Mouse (Mus musculus) layer of hippocampus, adult 11-12 months (tissue): Measurements from ENCODE around the gene Fam151a.
A peak's percentile ranks its signal among the peaks of the same experiment; 100 is the strongest.
"Not testable (repeated sequence)": the region's sequence is repeated elsewhere in the genome, so short reads cannot be mapped to it uniquely, and the experiment has no call there.

Source experiments
- DNase-seq: peaks from one replicate; pipeline ENCODE4 v3.0.0; 2022; ENCODE audit warnings: low spot score

The Fam151a gene

DNA sequence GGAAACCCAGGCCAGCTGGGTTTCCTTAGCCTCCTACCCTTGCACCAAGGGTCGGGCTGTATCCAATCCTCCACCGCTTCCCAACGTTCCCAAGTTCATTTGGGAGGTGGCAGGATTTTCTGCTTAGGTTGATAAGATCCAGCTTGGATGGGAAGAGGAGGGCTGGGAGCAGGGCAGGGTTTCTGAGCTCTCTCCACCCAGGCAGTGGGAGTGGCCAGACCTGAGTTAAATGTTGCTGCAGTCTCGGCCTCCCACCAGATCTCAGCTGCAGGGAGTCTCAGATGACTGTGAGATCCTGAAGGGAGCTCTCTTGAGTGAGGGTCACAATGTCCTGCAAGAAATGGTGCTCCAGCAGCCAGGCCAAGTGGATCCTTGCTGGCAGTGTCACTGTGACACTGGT lies at the start of gene Fam151a:
Gene Fam151a, plus strand, starts transcription at position 254 of the 400 bp plus-strand sequence.
- DNase-seq: no peak

DNA sequence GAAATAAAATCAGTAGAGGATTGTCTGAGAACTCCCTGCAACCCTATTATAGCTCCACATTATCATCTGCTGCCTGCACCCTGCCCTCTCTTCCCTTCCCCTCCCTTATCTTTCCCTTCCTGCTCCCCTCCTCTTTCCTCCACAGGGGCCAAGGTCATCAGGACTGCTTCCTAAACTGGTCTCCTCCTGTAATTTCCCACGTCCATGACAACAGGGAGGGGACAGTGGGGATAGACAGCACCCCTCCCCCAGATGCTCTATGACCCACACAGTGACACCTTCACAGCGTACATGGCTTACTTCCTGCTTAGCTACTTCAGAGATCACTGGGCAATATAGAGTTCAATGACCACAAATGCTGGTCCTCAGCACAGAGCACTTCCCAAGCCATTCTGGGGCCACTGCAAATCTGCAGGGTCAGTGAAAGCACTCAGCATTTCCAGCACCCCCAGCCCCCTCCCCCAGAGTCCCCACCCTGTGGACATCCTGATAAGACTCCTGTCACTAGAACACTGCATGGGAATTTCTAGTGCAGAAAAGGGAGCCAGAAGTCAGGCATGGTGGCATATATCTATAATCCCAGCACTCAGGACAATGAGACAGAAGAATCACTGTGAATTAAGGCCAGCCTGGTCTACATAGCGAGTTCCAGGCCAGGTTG lies 44.9 kb upstream of the Fam151a start:
- DNase-seq: no peak

DNA sequence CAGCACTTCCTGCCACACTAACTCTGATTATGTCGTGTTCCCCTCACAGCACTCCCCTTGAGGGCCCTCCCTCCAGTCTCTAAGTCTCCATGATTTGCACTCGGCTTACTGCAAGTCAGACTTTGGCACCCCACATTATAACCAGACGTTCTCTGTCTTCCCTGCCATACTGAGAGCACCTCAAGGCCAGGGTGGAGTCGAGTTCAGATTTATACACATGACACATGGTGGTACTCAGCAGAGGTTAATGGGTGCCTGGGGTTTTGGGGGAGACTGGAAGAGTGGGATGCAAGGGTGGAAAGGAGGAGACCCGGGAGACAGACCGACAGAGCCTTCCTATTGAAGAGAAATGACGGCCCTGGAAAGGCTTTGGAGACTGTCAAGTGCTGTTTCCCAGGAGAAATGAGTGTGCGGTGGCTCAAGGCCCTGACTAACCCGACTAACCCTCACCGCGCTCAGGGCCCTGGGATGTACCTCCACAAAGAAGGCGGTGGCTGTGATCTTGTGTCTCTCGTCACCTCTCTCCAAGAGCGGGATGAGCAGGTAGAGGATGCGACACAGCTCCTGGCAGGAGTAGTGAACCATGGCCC lies 39.8 kb upstream of the Fam151a start:
- DNase-seq: no peak

DNA sequence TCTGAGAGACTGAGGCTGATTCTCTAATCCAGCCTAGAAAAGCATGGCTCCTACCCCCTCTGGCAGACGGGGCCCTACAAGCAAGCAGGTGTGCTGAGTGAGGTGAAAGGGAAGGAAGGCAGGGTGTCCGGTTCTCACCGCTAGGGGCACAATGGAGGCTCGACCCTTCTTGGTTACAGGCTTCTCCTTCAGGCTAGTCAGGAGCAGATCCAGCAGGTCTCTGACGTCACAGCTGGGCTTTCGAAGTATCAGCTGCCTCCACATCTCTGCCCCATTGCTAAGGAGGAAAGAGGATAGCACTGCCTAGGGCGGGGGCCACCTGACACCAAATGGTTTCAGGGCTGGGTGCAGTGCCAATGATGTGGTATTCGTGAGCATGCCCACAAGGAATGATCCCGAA lies 33.7 kb upstream of the Fam151a start:
- DNase-seq: peak; percentile 42

DNA sequence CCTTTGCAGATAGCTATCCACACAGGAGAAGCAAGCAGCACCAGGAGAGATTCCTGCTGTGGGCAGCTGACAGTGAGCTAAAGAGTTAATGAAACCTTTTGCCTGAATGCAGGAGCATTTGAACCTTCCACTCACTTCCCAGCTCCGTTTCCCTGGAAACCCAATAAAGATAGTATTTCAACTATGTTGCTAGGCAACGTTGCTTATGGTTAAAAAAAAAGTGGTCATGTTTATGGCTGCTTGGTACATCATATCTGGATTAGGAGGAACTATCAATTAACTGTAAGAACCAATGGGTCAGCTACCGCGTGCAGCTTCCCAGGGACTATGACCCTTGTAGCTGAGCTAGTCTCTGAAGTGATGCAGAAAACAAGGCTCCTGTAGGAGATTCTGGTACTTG lies 32.9 kb upstream of the Fam151a start:
- no peak for DNase-seq

DNA sequence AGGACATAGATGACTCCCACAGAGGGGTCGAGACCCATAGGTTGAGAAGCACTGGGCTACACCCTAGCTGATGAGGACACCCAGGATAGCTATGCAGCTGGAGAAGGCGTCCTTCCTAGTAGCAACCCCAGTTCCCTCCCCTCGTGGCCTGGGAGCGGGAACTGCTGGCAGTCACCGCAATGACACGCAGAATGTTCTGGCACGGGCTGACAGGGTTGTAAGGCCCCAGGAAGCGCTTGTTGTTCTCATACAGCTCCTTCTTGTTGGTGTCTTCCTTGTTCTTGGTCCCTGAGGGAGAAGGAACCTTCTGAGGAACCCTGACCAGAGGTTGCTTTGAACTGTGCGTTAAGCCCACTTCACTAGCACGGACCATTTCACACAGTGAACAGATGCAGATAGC lies 29.7 kb upstream of the Fam151a start:
- no peak for DNase-seq

DNA sequence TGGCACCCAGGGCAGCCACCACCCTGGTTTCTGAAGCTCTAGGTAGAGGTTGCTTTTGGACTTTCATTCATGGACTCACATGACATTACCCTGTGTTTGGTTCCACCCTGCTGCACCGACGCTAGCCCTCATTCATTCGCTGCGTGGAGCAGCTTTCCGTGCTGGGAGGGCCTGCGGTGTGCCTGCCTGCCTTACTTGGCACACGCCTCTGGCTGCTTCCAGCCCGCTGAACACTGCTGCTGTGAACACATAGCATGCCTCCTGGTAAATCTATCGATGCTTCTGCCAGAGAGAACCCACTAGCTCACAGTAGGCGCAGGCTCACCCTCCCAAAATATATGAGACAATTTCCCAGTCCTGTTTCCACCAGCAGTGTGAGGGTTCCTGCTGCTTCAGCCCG lies 29.3 kb upstream of the Fam151a start:
- peak; percentile 53 for DNase-seq

DNA sequence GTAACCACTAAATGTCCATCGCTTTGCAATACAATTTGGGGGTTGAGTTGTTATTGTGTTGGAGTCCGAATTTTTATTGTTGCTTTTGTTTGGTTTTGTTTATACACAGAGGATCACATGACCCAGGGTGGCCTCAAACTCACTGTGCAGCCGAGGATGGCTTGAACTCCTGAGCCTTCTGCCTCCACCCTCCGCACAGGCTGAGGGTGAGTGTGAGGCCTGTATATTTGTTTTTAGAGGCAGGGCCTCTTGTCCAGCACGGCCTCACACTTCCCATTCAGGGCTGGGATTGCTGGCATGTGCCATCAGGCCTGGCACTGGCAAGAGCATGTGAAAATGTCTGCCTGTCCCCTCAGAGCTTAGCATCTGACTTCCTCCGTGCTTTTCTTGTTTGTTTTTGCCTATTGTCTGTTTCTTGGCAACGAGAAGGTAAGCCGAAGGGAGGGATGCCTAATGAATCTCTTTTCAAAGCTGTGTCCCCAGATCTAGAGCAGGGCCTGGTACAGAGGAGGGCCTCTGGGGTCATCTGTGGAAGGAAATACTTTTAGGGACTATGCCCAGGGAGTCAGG lies 28.5 kb upstream of the Fam151a start:
- no peak for DNase-seq

DNA sequence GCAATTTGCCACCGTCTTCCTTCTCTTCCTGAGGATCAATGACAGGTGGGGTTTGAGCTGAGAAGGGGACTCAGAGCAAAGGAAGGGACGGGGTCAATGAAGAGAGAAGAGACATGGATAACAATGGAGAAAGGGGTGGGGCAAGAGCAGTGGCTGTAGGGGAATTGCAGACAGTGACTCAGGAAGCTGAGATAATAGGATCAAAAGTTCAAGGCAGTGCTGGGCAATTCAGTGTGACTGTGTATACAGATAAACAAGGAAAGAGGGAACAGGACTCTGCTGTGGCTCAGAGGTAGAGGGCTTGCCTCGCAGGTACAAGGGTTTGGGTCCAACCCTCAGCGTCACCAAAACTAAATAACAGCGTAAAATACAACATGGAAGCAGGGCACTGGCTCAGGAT lies 25.7 kb upstream of the Fam151a start:
- DNase-seq: no peak

DNA sequence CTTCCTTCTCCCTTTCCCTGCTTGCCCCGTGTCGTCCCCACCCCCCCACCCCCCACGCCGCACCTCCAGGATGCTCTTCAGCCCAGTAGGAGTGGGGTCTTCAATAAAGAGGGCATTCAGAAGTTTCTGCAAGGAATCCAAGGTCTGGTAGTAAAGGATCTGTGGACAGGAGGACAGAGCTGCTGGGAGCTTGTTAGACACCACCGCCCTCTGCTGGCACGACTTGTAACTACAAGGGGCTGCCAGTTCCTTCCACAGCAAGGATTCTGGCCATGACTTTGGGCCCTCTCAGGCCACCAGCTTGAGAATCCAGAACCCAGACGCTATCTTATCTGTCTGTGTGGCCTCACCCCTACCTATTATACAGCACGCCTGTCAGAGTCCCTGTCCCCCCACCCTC lies 25.3 kb upstream of the Fam151a start:
- DNase-seq: peak; percentile 85

DNA sequence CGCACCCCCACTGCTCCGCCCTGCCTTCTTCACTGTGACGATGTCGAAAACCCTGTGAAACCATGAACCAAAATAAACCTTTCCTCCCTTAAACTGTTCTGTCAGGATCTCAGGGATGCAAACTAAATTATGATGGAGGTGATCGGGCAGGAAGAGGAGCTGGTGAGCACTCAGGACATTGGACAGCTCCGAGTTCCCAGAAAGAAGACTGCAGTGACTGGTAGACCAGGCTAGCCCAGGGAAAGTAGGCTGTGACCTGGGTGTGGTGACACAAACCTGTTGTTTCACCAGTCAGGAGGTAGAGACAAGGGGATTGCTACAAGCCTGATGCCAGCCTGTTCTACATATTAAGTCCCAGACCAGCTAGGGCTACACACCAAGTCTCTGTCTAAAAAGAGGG lies 20.1 kb upstream of the Fam151a start:
- no peak for DNase-seq

DNA sequence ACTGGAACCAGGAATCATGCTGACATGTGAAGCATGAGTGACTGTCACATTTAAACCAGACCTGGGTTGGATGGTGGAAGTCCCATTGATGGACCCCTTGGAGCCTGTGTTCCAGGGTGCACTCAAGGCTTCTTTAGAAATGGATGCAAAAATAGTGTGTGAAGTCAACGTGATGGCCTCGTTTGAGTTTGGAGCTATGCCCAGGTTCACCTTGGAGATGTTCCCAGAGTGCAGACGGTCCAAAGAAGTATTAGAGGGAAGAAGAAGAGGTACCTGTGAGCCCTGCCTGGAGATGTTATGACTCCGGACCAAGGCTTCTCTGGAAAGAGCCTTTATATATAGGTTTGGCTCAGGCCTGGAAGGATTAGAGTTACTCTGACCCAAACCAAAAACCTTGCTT lies 13.1 kb upstream of the Fam151a start:
- DNase-seq: no peak

DNA sequence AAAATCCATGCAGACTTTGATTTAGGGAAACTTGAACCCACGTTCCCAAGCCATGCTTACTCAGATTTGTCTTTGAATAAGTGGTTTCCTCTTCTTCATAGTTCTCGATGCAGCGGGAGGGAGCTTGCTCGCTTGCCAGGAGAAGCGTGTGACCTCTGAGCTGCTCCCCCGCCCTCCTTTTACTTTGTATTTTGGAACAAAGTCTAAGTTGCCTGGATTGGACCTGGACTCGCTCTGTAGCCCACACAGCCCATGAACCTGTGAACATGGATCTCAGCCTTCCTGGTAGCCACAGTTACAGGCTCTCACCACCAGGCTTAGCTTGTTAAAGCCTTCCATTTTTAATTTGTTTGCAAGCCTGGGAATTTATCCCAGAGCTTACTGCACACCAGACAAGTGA lies 2.9 kb upstream of the Fam151a start, which contains the start of gene Mroh7:
Gene Mroh7, minus strand, starts transcription at position 112 of the 400 bp plus-strand sequence.
- no peak for DNase-seq

DNA sequence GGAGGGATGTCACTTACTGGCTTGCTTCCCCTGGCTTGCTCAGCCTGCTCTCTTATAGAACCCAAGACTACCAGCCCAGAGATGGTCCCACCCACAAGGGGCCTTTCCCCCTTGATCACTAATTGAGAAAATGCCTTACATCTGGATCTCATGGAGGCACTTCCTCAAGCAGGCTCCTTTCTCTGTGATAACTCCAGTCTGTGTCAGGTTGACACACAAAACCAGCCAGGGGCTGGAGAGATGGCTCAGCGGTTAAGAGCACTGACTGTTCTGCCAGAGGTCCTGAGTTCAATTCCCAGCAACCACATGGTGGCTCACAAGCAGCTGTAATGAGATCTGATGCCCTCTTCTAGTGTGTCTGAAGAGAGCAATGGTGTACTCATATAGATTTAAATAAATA lies 3.2 kb downstream of the Fam151a start:
- not testable (repeated sequence) for DNase-seq

DNA sequence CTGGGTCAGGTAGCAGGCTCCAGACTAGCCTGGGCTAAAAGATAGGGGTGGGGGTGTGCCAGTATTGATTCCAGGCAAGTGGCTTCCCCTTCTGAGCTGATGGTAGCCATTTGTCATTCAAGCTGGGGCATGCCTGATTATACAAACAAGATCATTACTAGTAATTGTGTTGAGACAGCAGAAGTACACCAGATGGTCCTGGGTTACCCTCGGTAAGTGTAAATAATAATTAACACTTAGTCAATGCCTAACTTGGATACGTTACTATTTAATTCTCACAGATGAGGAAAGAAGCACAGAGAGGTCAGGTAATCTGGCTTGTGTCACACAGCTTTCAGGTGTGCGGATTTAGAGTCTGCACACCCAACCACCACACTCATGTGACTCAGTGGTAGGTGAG lies 4.2 kb downstream of the Fam151a start:
- no peak for DNase-seq

DNA sequence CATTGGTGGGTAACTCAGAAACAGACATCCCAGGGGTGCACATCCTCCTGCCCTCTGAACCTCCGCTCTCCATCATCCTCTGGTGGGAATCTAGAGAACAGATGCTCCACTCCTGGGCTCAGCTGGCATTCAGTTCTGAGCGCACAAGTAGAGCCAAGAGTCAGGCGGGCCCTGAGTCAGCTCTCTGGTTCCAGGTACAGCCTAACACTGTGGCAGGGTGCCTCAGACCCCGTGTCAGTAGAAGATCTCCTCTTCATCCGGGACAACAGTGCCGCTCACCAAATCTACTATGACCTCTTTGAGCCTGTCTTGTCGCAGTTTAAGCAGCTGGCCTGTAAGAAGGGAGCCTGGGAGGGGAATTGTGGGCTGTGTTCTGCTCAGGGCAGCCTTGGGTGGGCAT lies 12.2 kb downstream of the Fam151a start:
- DNase-seq: peak; percentile 27

DNA sequence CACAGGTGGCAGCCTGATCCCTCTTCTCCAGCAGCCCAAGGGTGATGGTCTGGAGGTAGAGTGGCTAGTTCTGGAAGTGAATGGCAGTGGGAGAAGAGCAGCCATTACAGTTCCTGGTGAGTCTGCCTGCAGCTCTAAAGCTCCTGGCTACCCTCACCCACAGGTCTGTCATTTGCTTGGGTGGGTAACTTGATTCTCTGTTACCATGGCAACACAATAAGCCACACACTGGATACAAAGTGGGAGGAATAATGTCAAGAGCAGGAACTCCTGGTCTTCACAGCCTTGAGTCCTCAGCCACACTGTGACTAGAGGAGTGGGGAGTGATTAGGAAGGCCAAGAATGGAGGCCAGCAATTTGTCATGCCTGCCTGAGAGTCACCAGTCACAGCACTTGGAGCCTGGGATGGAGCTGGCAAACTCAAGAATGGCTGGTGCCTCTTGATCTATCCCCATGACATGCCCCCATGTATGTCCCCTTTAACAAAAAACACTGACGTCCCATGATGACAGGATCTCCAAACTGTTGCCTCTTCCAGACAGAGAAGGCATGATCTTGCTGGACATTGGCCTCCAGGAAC lies 13.4 kb downstream of the Fam151a start:
- DNase-seq: no peak

DNA sequence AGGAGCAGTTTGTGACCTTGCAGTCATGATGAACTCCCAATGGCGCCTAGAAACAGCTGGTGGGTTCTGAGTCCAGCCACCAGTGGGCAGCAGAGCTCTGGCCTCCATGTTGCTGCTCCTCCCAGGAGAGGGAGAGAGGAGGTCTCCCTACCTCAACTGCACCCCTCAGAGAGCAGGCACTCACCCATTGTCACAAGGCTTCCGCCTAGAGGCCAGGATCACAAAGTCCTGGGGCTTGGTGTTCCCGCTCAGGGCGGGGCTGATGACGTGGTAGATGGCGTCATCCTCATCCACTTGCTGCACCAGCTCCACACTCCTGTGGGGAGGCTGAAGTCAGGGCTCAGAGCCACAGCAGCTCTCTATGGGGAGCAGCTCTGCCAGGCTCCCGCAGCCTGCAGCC lies 16.0 kb downstream of the Fam151a start:
- DNase-seq: peak; percentile 87

DNA sequence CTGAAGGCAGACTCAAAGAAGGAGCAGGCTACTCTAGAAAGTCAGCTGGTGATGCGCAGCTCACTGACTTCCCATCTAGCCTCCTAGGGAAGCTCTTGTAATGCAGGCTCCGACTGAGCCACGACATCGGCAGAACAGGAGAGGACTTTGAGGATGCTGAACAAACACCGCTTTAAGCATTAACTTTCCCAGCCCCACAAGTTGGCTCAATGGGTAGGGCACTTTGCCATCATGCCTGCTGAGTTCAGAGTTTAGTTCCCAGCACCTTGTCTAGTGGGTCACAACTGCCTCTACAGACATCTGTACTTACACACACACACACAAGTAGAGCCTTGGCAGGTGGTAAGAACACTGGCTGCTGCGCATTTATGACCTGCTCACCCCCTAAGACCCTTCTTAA lies 18.0 kb downstream of the Fam151a start:
- no peak for DNase-seq

DNA sequence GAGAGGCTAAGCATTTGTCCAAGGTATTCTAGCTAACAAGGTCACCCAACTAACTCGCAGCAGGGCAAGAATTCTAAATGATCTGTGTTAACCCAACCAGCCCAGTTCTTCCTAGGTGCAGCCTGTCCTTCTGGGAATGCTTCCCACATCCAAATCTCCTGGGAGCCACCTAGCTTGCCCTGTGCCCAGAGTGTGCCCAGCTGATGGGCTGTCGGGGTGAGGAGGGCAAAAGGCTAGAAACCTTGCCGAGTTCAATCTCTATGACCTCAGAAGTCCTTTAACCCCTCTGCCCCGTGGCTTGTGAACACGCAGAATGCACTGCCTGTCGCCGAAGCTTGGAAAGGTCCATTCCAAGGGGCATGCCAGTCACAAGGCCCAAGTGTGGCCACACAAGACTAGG lies 30.5 kb downstream of the Fam151a start:
- DNase-seq: no peak

DNA sequence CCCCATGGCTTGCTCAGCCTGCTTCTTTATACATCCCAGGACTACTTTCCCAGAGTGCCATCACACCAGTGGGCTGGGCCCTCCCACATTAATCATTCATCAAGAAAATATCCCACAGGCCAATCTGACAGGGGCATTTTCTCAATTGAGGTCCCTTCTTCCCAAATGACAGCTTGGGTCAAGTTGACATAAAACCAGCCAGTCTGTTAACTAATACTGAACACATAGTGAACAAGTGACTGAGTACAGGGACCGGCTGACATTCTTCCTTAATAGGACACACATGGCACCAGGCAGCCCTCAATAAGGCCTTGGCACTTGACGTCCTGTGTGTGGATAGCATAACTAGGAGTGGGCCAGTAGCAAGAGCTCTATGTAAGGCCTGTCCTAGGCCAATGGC lies 35.6 kb downstream of the Fam151a start:
- DNase-seq: no peak

DNA sequence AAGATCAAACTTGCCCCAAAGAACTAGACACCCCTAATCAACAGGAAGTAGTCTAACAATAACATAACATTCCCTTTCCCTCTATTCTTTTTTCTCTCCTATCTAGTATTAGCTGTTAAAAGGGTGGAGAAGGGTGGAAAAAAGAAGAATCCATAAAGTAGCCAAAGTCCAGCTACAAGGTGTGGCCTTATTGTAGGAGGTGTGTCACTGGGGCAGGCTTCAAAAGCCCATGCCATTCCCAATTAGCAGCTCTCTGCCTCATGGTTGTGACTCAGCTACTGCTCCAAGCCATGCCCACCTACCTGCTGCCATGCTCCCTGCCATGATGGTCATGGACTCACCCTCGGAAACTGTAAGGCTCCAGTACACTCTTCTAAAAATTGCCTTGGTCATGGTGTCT lies 38.9 kb downstream of the Fam151a start:
- no peak for DNase-seq

DNA sequence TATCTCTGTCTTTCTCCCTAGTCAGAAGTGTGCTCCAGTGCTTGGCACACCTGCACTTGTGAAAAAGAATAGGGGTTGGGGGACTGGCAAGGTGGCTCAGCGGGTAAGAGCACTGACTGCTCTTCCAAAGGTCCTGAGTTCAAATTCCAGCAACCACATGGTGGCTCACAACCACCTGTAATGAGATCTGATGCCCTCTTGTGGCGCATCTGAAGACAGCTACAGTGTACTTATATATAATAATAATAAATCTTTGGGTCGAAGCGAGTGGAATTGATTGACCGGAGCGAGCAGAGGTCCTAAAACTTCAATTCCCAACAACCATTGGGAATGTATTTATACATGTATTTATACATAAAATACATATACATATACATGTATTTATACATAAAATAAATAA lies 42.1 kb downstream of the Fam151a start:
- DNase-seq: not testable (repeated sequence)
